Mouse (Mus musculus): ENCODE measurements around the gene Olfr1475.
"Not testable (repeated sequence)": the region's sequence is repeated elsewhere in the genome, so short reads cannot be mapped to it uniquely, and the experiment has no call there.

Gene Olfr1475

GRCm38 (mm10) chr19:13480096-13480495 is at the start of gene Olfr1475:
TSS of gene Olfr1475 (minus strand) at chr19:13480196.
- DNase-seq (ENCODE audit: low read depth), result no peak

DNA sequence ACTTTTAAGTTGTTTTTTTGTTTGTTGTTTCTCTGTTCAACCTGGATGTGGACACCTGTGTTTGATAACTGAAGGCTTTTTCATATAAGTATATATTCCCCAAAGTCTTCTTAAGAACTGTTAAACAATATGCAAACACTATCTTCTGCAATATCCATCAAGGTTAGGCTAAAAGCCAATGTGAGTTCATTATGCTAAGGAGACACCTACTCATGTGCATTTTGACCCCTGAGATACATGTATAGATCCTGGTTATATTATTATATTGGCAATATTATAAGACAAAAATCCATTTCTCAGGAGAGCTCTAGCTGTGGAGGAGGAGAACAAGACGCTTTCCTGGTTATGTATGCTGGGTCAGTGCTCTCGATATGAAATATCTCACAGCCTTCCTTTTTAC is 47.6 kb upstream of the Olfr1475 start, which contains the start of gene Olfr1480:
Gene Olfr1480, plus strand, starts transcription at position 301 of the 400 bp plus-strand sequence.
- DNase-seq (ENCODE audit: low read depth), result no peak

DNA sequence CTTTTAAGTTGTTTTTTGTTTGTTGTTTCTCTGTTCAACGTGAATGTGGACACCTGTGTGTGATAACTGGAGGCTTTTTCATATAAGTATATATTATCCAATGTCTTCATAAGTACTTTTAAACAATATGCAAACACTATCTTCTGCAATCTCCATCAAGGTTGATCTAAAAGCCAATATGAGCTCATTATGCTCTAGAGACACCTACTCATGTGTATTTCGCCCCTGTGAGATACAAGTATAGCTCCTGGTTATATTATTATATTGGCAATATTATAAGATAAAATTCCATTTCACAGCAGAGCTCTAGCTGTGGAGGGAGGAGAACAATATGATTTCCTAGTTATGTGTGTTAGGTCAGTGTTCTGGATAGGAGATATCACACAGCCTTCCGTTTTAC is 20.2 kb upstream of the Olfr1475 start, which contains the start of gene Olfr1477:
Gene Olfr1477, plus strand, starts transcription at position 301 of the 400 bp plus-strand sequence.
- DNase-seq (ENCODE audit: low read depth), result no peak

DNA sequence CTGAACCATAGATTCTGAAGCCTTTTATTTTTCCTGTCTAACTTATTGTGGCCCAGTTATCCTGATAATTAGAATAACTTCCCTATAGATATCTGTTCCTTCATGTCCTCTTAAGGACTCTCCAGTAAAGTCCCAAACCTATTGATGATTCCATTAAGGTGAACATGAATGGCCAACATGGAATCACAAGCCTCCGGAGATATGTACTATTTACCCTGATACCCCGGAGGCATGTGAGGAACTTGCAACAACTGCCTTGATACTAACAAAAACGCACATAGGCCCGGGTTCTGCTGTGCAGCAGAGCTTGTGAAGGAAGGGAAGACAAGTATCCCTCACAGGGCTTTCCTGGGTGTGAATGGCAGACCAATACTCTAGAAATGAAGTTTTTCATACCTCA is 10.7 kb downstream of the Olfr1475 start, which contains the start of gene Olfr1474:
Gene Olfr1474, plus strand, starts transcription at position 301 of the 400 bp plus-strand sequence.
- not testable (repeated sequence) for DNase-seq (ENCODE audit: low read depth)

DNA sequence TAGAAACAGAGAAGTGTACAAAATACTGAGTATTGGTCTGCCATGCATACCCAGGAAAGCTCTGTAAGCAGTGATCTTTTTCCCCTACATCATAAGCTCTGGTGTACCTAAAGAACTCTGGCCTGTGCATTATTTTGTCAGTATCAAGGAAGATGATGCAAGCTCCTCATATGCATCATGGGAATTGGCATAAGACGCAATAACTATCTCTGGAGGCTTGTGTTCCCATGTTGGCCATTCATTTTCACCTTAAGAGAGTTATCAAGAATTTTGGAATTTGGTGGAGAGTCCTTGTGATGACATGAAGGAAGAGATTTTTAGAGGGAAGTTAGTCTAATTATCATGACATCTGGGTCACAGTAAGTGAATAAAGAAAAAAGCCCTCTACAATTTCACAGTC is 24.0 kb downstream of the Olfr1475 start, which contains the start of gene Olfr1472:
Gene Olfr1472, minus strand, starts transcription at position 101 of the 400 bp plus-strand sequence.
- no peak for DNase-seq (ENCODE audit: low read depth)

- DNase-seq (ENCODE audit: low read depth), result not testable (repeated sequence)
Observed at GRCm38 (mm10) chr19:13443109-13443508, 36.9 kb downstream of the Olfr1475 start, which contains the start of gene Olfr1471. TSS of gene Olfr1471 (plus strand) at chr19:13443409.
